Mouse (Mus musculus): ENCODE measurements around the gene Ncf4. TPM values are rescaled to one million over a fixed set of nuclear protein-coding genes. Genes with fewer than 3 reads are reported as not detected.
"Not testable (repeated sequence)": the region's sequence is repeated elsewhere in the genome, so short reads cannot be mapped to it uniquely, and the experiment has no call there.

Gene Ncf4
- total RNA-seq, 2 experiments from 2014 or later = 1.2 to 1.4 TPM

DNA sequence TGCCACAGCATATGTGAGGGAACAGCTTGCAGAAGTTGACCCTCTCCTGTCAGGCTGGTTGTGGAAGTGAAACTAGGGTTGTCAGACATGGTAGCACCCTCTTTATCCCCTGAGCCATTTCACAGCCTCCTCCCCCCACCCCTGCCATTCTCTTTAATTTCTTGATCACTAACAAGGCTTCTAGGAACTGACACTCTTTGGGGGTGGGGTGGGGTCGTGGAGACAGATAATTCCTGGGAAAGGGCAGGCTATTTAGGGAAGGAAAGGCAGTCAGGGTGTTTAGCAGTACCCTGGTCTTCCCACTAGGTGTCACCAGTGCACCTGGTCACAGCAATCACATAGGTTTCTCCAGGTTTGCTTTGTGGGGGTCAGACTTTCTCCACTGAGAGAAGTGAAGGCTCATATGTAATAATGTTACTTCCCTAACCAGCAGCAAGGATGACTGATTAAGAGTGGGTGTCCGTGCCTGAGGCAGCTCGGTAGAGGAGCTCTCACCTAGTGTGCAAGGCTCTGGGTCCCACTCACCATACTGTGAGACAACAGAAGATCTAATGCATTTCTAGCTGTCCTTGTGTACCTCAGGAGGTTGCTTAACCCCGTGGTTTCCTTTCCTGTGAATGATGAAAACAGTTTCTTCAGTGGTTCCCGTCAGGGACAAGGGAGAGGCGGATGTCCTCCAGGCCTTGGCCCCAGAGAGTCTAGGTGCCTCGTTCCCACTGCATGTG, 12.9 kb downstream of the Ncf4 start:
- Histone ChIP-seq H3K27ac (no peak overlapping the region), H3K4me3 (no peak overlapping the region)
- TF ChIP-seq CTCF (IDR thresholded peaks at IDR 0.05) = peak; percentile 93
- intact Hi-C loops (cut with DNase I) = loop anchor here (1.0 to 2.0 kb wide), 3 partner anchors 64 to 165 kb away; no protein-coding TSS in a partner anchor
- peak; percentile 49 to 66 for DNase-seq (ENCODE audit: extremely low spot score in 1 of 2, low spot score in 2 of 2)

DNA sequence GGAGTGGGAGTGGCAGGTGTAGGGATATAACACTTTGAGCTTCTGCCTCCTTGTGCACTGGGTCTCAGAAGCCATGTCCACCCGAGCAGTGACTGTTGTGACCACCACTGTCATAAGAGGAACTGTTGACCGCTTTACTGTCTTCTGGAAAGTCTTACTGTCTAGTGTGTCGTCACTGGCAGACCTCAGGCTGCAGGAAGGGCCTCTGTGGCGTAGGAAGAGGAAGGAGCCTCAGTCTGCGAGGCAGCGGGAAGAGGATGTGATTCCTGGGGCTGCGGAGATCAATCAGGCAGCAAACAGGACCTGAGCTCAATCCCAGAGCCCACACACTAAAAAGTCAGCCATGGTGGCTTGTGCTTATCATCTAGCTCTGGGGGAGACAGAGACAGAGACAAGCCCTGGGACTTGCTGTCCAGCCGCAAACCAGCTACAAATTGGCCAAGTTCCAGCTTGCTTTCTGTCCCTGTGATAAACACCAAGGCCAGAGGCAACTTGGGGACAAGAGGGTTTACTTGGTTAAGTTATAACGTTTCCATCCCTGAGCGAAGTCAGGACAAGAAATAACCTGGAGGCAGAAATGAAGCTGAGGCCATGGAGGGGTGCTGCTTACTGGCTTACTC, 13.8 kb downstream of the Ncf4 start:
- intact Hi-C loops (cut with DNase I) = loop anchor here (1.0 kb wide), 1 partner anchor 82 kb away; no protein-coding TSS in a partner anchor
- no peak for TF ChIP-seq CTCF (IDR thresholded peaks at IDR 0.05)
- DNase-seq (ENCODE audit: extremely low spot score in 1 of 2, low spot score in 2 of 2) = no peak
- Histone ChIP-seq H3K4me3 (no peak overlapping the region), H3K27ac (no peak overlapping the region)

DNA sequence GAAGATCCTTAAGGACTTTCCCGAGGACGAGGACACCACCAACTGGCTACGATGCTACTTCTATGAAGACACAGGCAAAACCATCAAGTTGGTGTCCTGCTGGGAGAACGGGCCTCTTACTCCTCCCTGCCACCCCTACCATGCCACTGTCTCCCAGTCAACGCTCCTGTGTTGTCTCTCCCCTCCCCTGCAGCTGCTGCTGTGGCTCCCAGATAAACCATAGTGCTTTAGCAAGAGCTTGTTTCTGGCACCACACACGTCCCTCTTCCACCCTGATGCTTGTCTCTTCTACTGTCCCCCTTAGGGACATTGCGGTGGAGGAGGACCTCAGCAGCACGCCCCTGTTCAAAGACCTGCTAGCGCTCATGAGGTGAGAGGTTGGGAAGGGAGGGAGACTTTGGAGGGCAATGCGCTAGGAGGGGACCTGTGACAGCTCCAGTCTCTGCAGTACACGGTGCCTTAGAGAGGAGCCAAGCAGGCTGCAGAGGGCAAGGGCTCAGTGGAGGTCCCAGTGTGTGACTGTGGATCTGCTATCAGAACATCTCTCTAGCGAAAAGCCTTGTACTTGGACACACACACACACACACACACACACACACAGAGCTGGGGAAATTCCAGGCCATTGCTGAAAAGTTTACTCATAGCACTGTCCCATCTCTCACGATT, 16.2 kb downstream of the Ncf4 start:
- no peak for DNase-seq (ENCODE audit: extremely low spot score in 1 of 2, low spot score in 2 of 2)
- H3K27ac ChIP-seq = no peak overlapping the region
- intact Hi-C loops (cut with DNase I) = no loop called here
- TF ChIP-seq CTCF (IDR thresholded peaks at IDR 0.05) = no peak
- H3K4me3 ChIP-seq = no peak overlapping the region

DNA sequence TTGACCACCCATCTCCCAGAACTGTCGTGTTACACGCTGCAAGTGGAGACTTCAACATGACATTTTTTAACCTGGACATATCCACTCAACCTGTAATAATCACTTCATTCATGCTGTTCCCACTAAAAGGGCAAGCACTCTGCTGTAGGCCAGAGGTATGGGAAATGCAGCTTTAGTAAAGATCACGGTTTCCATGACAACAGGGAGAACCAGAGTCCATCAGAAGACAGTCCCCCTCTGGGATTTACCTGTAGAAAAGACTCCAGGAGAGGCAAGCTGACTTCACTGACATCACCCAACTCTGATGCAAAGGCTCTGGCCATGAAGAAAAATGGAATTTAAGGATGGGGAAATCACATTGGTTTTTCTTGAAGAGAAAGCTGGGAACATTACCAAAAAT, 18.7 kb downstream of the Ncf4 start:
- no peak for DNase-seq (ENCODE audit: extremely low spot score in 1 of 2, low spot score in 2 of 2)
- Histone ChIP-seq H3K4me3 (no peak overlapping the region), H3K27ac (no peak overlapping the region)
- TF ChIP-seq CTCF (IDR thresholded peaks at IDR 0.05) = no peak
- intact Hi-C loops (cut with DNase I) = no loop called here

DNA sequence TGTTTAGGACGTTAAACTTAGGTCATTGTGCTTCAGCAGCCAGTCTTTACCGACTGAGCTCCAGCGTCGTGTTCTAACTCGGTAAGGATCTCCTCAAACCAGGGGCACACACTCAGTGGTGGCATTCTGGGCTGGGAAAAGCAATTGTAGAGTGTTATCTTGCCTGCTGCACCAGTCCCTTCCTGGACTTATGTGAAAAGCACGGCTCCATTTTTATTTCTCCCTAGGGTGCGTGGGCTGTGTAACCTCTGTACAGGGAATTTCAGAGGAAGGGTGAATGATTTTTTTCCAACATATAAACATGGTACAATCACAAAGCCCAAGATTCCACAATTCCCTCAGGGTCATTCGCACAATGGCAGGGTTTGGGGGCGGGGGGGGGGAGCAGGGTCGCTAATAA, 22.8 kb downstream of the Ncf4 start:
- intact Hi-C loops (cut with DNase I) = no loop called here
- no peak for TF ChIP-seq CTCF (IDR thresholded peaks at IDR 0.05)
- DNase-seq (ENCODE audit: extremely low spot score in 1 of 2, low spot score in 2 of 2) = no peak
- Histone ChIP-seq H3K4me3 (no peak overlapping the region), H3K27ac (no peak overlapping the region)

DNA sequence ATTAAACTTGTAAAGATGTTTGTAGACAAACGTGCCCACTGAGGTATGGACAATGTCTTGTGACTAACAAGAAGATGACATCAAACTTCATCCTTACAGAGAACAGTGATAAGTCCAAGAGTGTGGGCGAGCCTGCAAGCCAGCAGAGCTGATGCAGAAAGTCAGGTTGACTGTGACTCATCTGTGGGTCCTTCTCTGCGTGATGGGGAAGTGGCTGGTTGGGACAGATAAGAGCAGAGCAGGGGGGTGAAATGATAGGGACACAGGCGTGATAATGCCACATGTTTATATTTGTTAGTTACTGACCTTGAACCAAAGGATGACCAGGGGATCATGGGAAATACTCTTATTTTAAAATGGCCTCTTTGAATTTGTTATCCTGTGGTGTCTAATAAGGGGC, 23.3 kb downstream of the Ncf4 start:
- intact Hi-C loops (cut with DNase I) = no loop called here
- Histone ChIP-seq H3K4me3 (no peak overlapping the region), H3K27ac (no peak overlapping the region)
- no peak for DNase-seq (ENCODE audit: extremely low spot score in 1 of 2, low spot score in 2 of 2)
- no peak for TF ChIP-seq CTCF (IDR thresholded peaks at IDR 0.05)

DNA sequence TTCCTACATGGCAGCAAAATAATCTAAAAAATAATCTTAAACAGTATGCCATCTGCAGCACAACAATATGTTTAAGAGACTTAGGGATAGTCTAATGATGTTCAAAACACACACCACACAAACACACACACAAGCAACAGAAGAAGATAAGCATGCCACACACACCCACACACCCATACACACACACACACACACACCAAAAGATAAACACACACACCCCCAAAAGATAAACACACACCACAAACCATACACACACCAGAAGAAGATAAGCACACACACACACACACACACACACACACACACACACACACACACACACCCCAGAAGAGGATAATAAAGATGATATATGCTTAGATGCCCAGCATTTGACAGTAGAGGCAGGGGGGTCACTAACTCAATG, 26.6 kb downstream of the Ncf4 start:
- Histone ChIP-seq H3K4me3 (no peak overlapping the region), H3K27ac (no peak overlapping the region)
- no peak for DNase-seq (ENCODE audit: extremely low spot score in 1 of 2, low spot score in 2 of 2)
- no peak for TF ChIP-seq CTCF (IDR thresholded peaks at IDR 0.05)
- intact Hi-C loops (cut with DNase I) = no loop called here

DNA sequence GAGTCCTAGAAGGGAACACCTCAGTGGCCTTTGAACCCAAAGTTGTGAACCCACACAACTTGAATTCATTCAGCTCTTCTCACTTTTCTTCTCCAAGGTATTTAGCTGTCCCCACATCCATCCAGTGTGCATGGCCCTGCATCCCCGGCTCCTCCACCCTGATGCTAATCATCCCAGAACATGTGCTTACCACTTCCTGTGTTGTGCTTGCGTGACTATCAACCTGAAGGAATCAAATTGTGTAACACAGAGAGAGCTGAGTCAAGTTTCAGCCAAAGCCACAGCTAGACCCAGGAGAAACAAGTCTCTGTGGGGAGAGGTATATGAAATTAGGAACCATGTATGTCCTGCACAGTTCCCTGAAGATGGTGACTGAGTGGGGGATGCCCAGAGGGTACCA, 33.7 kb downstream of the Ncf4 start:
- no peak for DNase-seq (ENCODE audit: extremely low spot score in 1 of 2, low spot score in 2 of 2)
- no peak overlapping the region for H3K4me3 ChIP-seq
- no peak for TF ChIP-seq CTCF (IDR thresholded peaks at IDR 0.05)
- intact Hi-C loops (cut with DNase I) = no loop called here
- no peak overlapping the region for H3K27ac ChIP-seq

DNA sequence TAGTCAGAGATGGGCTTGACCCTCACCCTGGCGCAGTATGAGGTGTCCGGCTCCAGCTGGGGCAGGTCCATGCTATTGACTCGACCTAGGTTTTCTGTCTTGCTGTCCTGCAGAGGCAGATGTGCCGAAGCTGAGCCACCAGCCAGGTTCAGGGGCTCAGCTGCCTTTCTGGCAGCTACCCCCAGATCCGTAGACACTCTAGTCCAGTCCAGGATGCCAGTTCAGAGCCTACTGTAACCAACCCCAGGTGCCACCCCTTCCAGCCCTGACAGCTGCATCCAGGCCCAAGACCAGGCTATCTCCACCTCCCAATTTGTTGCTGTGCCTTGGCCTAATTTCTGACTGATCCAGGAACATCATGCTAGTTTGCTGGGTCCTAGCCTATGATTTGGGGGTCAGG, 43.3 kb downstream of the Ncf4 start:
- intact Hi-C loops (cut with DNase I) = no loop called here

DNA sequence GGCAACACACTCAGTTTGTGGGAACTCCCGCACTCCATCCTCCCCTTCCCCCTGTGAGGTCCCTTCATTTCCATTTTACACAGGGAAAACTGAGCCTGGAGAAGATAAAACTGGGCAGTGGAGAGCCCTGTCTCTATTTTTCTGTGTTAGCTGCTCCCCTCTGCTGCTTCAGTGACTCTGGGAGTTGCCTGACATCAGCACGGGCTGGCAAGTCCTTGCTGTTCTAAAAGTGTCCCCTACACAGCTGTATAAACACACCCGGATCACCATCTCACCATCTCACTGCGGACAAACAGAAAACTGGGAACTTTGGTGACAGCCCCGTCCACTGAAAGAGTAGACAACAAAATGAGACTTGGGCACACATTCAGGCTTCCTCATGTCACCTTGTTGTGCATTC, 45.2 kb downstream of the Ncf4 start:
- H3K27ac ChIP-seq; intact Hi-C loops (cut with DNase I); H3K4me3 ChIP-seq; DNase-seq (ENCODE audit: extremely low spot score in 1 of 2, low spot score in 2 of 2): not testable (repeated sequence)

More for the DNA sequence above, 43.3 kb downstream of the Ncf4 start:
- no peak overlapping the region for H3K4me3 ChIP-seq
- H3K27ac ChIP-seq = no peak overlapping the region
- DNase-seq (ENCODE audit: extremely low spot score in 1 of 2, low spot score in 2 of 2) = no peak
- TF ChIP-seq CTCF (IDR thresholded peaks at IDR 0.05) = no peak

DNA sequence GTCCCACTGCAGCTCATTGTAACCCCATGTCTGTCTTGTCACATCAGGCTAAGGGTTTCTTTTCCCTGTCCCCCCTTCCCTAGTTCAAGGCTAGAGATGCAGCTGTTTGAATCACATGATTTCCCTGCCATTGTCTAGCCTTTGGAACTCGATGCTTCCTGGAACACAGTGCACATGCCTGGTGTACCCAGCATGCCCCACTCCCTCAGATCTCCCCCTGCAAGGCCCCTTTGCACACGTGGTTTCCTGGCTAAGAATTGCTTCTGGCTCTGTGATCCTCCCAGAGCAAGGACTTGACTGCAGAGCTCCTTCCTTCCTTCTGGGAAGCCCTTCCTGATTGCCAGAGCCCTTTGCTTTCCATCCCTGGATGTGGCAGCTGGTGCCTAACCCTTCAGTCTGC, 48.6 kb downstream of the Ncf4 start:
- intact Hi-C loops (cut with DNase I); DNase-seq (ENCODE audit: extremely low spot score in 1 of 2, low spot score in 2 of 2); H3K27ac ChIP-seq; H3K4me3 ChIP-seq: not testable (repeated sequence)

DNA sequence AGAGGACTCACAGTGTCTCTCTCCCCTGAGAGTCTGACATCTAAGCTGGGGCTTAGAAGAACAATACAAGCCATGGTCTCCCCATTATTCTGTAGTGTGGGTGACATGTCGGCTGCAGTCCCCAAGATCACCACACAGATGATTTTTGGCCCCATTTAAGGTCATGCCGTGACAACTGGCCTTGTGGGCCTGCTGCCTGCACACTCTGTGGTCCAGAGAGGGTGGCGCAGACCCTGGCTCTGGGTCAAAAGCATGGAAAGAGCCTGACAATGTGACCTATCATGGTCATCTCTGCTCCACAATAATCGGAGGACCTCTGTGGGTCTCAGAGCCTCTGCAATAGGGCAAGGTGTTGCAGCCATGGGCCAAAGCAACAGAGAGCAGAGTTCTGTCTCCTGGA, 49.1 kb downstream of the Ncf4 start:
- H3K4me3 ChIP-seq = no peak overlapping the region
- no peak for DNase-seq (ENCODE audit: extremely low spot score in 1 of 2, low spot score in 2 of 2)
- no peak overlapping the region for H3K27ac ChIP-seq
- no peak for TF ChIP-seq CTCF (IDR thresholded peaks at IDR 0.05)
- intact Hi-C loops (cut with DNase I) = no loop called here
